In the genomic region with DNA sequence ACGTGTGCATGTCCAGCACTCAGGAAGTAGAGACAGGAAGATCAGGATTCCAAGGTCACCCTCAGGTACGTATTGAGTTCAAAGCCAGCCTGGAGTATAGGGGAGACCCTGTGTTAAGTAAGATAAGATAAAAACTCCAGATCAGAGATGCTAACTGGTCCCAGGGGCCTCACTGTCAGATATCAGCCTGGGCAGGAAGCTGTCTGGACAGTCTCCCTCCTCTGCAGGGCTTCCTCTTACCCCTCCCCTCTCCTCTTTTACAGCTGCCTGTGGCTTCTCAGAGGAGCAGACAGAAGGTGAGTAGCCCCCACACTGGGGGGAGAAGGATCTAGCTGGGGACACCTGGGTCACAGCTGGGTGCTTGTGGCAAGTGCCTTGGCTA, we compare ENCODE assay signal across 10 mouse cellular contexts. TPM values are rescaled to one million over a fixed set of nuclear protein-coding genes. Genes with fewer than 3 reads are reported as not detected.
A peak's percentile ranks its signal among the peaks of the same experiment; 100 is the strongest.
DNase-seq lines count a peak whose midpoint lies in the region; ATAC-seq lines count a peak whose summit lies in the region.
"Had no signal": no experiment of that assay in that cellular context is flagged by ENCODE, and none has a peak within 500 bp of the region (broad histone marks: within the 10 kb centered on the region; RNA-seq: fewer than 3 reads in every experiment).

No protein-coding gene starts in this region.

- no peaks in the 10 kb centered on the region for H3K9me3 ChIP-seq in midbrain, embryonic 10.5 days (replicated peaks)
- H3K9me3 ChIP-seq in midbrain, embryonic 16.5 days (replicated peaks; ENCODE audit: control insufficient read depth, low read length, poor library complexity, severe bottlenecking), result no peaks in the 10 kb centered on the region
- no peaks in the 10 kb centered on the region for H3K9me3 ChIP-seq in liver, embryonic 12.5 days (replicated peaks)
- no peaks in the 10 kb centered on the region for H3K9me3 ChIP-seq in stomach, embryonic 16.5 days (replicated peaks; ENCODE audit: control insufficient read depth, low read length)

- H3K4me2 ChIP-seq in midbrain, embryonic 16.5 days (ENCODE audit: low read length), result no peak overlapping the region
- peak overlapping the region; percentile 84 for H3K4me2 ChIP-seq in liver, embryonic 12.5 days
- no peak overlapping the region for H3K4me2 ChIP-seq in stomach, embryonic 16.5 days (ENCODE audit: low read depth, low read length)

- H3K36me3 ChIP-seq in midbrain, embryonic 10.5 days, result no peaks in the 10 kb centered on the region
- no peaks in the 10 kb centered on the region for H3K36me3 ChIP-seq in midbrain, embryonic 16.5 days (ENCODE audit: control insufficient read depth, insufficient read depth, low read length)
- peaks cover 47% of the 10 kb centered on the region for H3K36me3 ChIP-seq in liver, embryonic 12.5 days
- H3K36me3 ChIP-seq in stomach, embryonic 16.5 days (ENCODE audit: control insufficient read depth, insufficient read depth, low read length), result no peaks in the 10 kb centered on the region

- WGBS in midbrain, embryonic 10.5 days, result 73% methylated on average over 2 of the region's 2 CpGs
- 53% methylated on average over 2 of the region's 2 CpGs for WGBS in midbrain, embryonic 16.5 days
- 0% methylated on average over 2 of the region's 2 CpGs for WGBS in liver, embryonic 12.5 days (ENCODE audit: insufficient replicate concordance)
- WGBS in stomach, embryonic 16.5 days, result 39% methylated on average over 2 of the region's 2 CpGs

- DNase-seq in midbrain, embryonic 10.5 days (ENCODE audit: low spot score), result no peak
- no peak for DNase-seq in kidney, adult 9 months
- DNase-seq in right cerebral cortex, postnatal 14 days, result no peak
- DNase-seq: gastrocnemius, postnatal 14 days; right cerebral cortex, postnatal 4 days had no signal

- no peak overlapping the region for H3K9ac ChIP-seq in midbrain, embryonic 16.5 days (ENCODE audit: low read depth, low read length)
- peak overlapping the region; percentile 91 for H3K9ac ChIP-seq in liver, embryonic 12.5 days
- H3K9ac ChIP-seq in stomach, embryonic 16.5 days (ENCODE audit: low read length), result peak overlapping the region; percentile 23; the same call in 1 of the 2 replicates

- peaks cover 4% of the 10 kb centered on the region for H3K27me3 ChIP-seq in midbrain, embryonic 10.5 days (ENCODE audit: low read depth, poor library complexity, severe bottlenecking)
- H3K27me3 ChIP-seq in midbrain, embryonic 16.5 days (ENCODE audit: control insufficient read depth, insufficient read depth, low read depth, low read length), result no peaks in the 10 kb centered on the region; the same call in 1 of the 2 replicates
- no peaks in the 10 kb centered on the region for H3K27me3 ChIP-seq in liver, embryonic 12.5 days (replicated peaks)
- H3K27me3 ChIP-seq in stomach, embryonic 16.5 days (ENCODE audit: control insufficient read depth, insufficient read depth, low read length), result no peaks in the 10 kb centered on the region

- H3K4me1 ChIP-seq in midbrain, embryonic 10.5 days, result peaks cover 25% of the 10 kb centered on the region
- H3K4me1 ChIP-seq in midbrain, embryonic 16.5 days (ENCODE audit: control insufficient read depth, insufficient read depth, low read length), result no peaks in the 10 kb centered on the region
- peaks cover 98% of the 10 kb centered on the region for H3K4me1 ChIP-seq in liver, embryonic 12.5 days
- H3K4me1 ChIP-seq in stomach, embryonic 16.5 days (ENCODE audit: control insufficient read depth, insufficient read depth, low read length), result peaks cover 8% of the 10 kb centered on the region; the same call in 1 of the 2 replicates

- peak overlapping the region; percentile 42; the same call in 1 of the 2 replicates for H3K27ac ChIP-seq in midbrain, embryonic 10.5 days (replicated peaks)
- no peak overlapping the region for H3K27ac ChIP-seq in midbrain, embryonic 16.5 days (ENCODE audit: low read length)
- peak overlapping the region; percentile 95 for H3K27ac ChIP-seq in liver, embryonic 12.5 days
- H3K27ac ChIP-seq in stomach, embryonic 16.5 days (ENCODE audit: low read length), result no peak overlapping the region

- ATAC-seq in midbrain, embryonic 16.5 days, result no peak
- peak; percentile 48 for ATAC-seq in common myeloid progenitor, adult 5-6 weeks (replicated peaks; ENCODE audit: low read depth, poor library complexity, severe bottlenecking)
- peak; percentile 64 for ATAC-seq in liver, embryonic 12.5 days
- no peak for ATAC-seq in stomach, embryonic 16.5 days (ENCODE audit: insufficient read depth, low FRiP score)

- peak overlapping the region; percentile 21; the same call in 1 of the 2 replicates for H3K4me3 ChIP-seq in midbrain, embryonic 10.5 days
- no peak overlapping the region for H3K4me3 ChIP-seq in midbrain, embryonic 16.5 days (ENCODE audit: low read depth, low read length)
- H3K4me3 ChIP-seq in liver, embryonic 12.5 days, result peak overlapping the region; percentile 81
- no peak overlapping the region for H3K4me3 ChIP-seq in stomach, embryonic 16.5 days (replicated peaks; ENCODE audit: low read length)

RNA-seq across cellular contexts. Expression of a gene that starts 0.7 kb away (rescaled TPM):
- polyA plus RNA-seq in midbrain, embryonic 10.5 days (2016; fragmentation: Nextera tagmentation; extraction: Ambion mirVana), result 1.4 and 2.2 TPM in 2 replicates
- not detected in 2 replicates for polyA plus RNA-seq in midbrain, embryonic 16.5 days (2015; fragmentation: Nextera tagmentation; extraction: Ambion mirVana)
- total RNA-seq in common myeloid progenitor, adult 5-6 weeks (2017), result 0.69 TPM in 1 of 2 replicates, not detected in the other
- polyA plus RNA-seq in liver, embryonic 12.5 days (2016; fragmentation: Nextera tagmentation; extraction: Ambion mirVana), result 97.6 and 97.7 TPM in 2 replicates
- polyA plus RNA-seq in stomach, embryonic 16.5 days (2015; fragmentation: Nextera tagmentation; extraction: Ambion mirVana), result 2.5 and 4.7 TPM in 2 replicates
- total RNA-seq: gastrocnemius, postnatal 14 days had no signal
- polyA plus RNA-seq: embryonic facial prominence, embryonic 14.5 days had no signal

RNA-seq across cellular contexts. Expression of a gene that starts 11.3 kb away (rescaled TPM):
- polyA plus RNA-seq in midbrain, embryonic 10.5 days (2016; fragmentation: Nextera tagmentation; extraction: Ambion mirVana), result 0.14 and 0.58 TPM in 2 replicates
- 0.99 and 1.6 TPM in 2 replicates for polyA plus RNA-seq in midbrain, embryonic 16.5 days (2015; fragmentation: Nextera tagmentation; extraction: Ambion mirVana)
- total RNA-seq in common myeloid progenitor, adult 5-6 weeks (2017), result 2.5 and 3.1 TPM in 2 replicates
- polyA plus RNA-seq in liver, embryonic 12.5 days (2016; fragmentation: Nextera tagmentation; extraction: Ambion mirVana), result 0.23 and 0.27 TPM in 2 replicates
- 0.16 and 0.68 TPM in 2 replicates for polyA plus RNA-seq in stomach, embryonic 16.5 days (2015; fragmentation: Nextera tagmentation; extraction: Ambion mirVana)

RNA-seq across cellular contexts. Expression of a gene that starts 11.3 kb away (rescaled TPM):
- polyA plus RNA-seq in midbrain, embryonic 10.5 days (2016; fragmentation: Nextera tagmentation; extraction: Ambion mirVana), result 36.2 and 39.4 TPM in 2 replicates
- polyA plus RNA-seq in midbrain, embryonic 16.5 days (2015; fragmentation: Nextera tagmentation; extraction: Ambion mirVana), result 12.8 and 13.8 TPM in 2 replicates
- 93.0 and 96.3 TPM in 2 replicates for total RNA-seq in common myeloid progenitor, adult 5-6 weeks (2017)
- 61.5 and 66.4 TPM in 2 replicates for polyA plus RNA-seq in liver, embryonic 12.5 days (2016; fragmentation: Nextera tagmentation; extraction: Ambion mirVana)
- polyA plus RNA-seq in stomach, embryonic 16.5 days (2015; fragmentation: Nextera tagmentation; extraction: Ambion mirVana), result 129 and 157 TPM in 2 replicates

RNA-seq across cellular contexts. Expression of a gene that starts 16.2 kb away (rescaled TPM):
- polyA plus RNA-seq in midbrain, embryonic 10.5 days (2016; fragmentation: Nextera tagmentation; extraction: Ambion mirVana), result 10.1 and 10.5 TPM in 2 replicates
- 4.2 and 4.5 TPM in 2 replicates for polyA plus RNA-seq in midbrain, embryonic 16.5 days (2015; fragmentation: Nextera tagmentation; extraction: Ambion mirVana)
- 11.4 and 40.7 TPM in 2 replicates for total RNA-seq in common myeloid progenitor, adult 5-6 weeks (2017)
- 55.5 and 58.2 TPM in 2 replicates for polyA plus RNA-seq in liver, embryonic 12.5 days (2016; fragmentation: Nextera tagmentation; extraction: Ambion mirVana)
- 31.6 and 36.8 TPM in 2 replicates for polyA plus RNA-seq in stomach, embryonic 16.5 days (2015; fragmentation: Nextera tagmentation; extraction: Ambion mirVana)

RNA-seq across cellular contexts. Expression of a gene that starts 16.3 kb away (rescaled TPM):
- 0.78 and 0.93 TPM in 2 replicates for polyA plus RNA-seq in midbrain, embryonic 10.5 days (2016; fragmentation: Nextera tagmentation; extraction: Ambion mirVana)
- 0.73 and 1.6 TPM in 2 replicates for polyA plus RNA-seq in midbrain, embryonic 16.5 days (2015; fragmentation: Nextera tagmentation; extraction: Ambion mirVana)
- 1.6 and 8.4 TPM in 2 replicates for total RNA-seq in common myeloid progenitor, adult 5-6 weeks (2017)
- 19.8 and 21.6 TPM in 2 replicates for polyA plus RNA-seq in liver, embryonic 12.5 days (2016; fragmentation: Nextera tagmentation; extraction: Ambion mirVana)
- 3.2 and 3.7 TPM in 2 replicates for polyA plus RNA-seq in stomach, embryonic 16.5 days (2015; fragmentation: Nextera tagmentation; extraction: Ambion mirVana)

Comparison
In these comparisons a context has a peak if more than half of its experiments do, and no peak if none do; other contexts are left out.
1. H3K27ac ChIP-seq: peak in midbrain, embryonic 10.5 days (single experiment) and liver, embryonic 12.5 days (single experiment); none in midbrain, embryonic 16.5 days (single experiment) and stomach, embryonic 16.5 days (single experiment).
2. H3K4me3 ChIP-seq: peak in midbrain, embryonic 10.5 days (single experiment) and liver, embryonic 12.5 days (single experiment); none in midbrain, embryonic 16.5 days (single experiment) and stomach, embryonic 16.5 days (single experiment).
3. ATAC-seq: peak in common myeloid progenitor, adult 5-6 weeks (single experiment) and liver, embryonic 12.5 days (single experiment); none in midbrain, embryonic 16.5 days (single experiment) and stomach, embryonic 16.5 days (single experiment).
4. RNA of a gene that starts 0.7 kb away (polyA plus RNA-seq): 97.6 to 97.7 TPM in liver, embryonic 12.5 days; 2.5 to 4.7 TPM in stomach, embryonic 16.5 days, 1.4 to 2.2 TPM in midbrain, embryonic 10.5 days and not detected in midbrain, embryonic 16.5 days; every median in the first group is over 10 times any median in the second.